ENCODE assay signal across 1 mouse cellular context in the genomic region with DNA sequence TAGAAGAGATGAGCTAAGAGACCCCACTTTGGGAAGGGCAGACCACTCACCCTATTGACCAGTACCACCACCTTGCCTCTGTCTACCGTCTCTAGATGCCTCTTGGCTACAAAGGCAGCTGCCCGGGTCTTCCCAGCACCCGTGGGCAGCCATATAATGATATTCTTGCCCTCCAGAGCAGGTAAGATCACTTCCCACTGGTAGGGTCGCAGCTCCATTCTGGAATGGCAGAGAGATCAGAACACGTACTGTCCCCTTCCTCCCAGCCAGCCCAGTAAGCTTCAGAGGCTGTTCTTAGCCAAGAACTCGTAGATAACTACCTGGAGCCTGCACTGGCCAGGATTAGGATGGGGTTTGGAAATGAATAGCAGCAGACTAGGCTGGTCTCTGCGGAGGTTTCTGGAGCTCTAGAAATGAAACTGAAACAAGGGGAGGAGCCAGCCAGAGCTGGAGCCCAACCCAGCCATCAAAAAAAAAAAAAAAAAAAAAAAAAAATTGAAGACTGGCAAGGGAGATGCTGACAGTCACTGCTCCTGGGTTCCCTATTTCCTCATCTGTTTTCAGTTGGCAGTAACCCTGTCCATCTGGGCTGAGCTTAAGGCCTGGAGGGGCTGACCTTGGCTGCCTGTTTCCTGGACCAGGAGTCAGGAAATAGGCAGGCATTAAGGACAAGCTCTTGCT.
A peak's percentile ranks its signal among the peaks of the same experiment; 100 is the strongest.
TF ChIP-seq lines count a peak whose summit lies in the region.

A gene (minus strand): TSS at position 421 of the 681 bp plus-strand sequence.

TF ChIP-seq in MEL, 35 proteins besides CTCF, POLR2A, EP300 and RAD21 (continued from another document):
- TF ChIP-seq USF2 (IDR thresholded peaks at IDR 0.05; ENCODE audit: borderline replicate concordance in 1 of 2, insufficient read depth in 1 of 2, low read depth in 1 of 2, low read length in 2 of 2) (no peak), E2F4 (IDR thresholded peaks at IDR 0.05; ENCODE audit: borderline replicate concordance, low read depth, low read length) (no peak), KAT2A (conservative IDR thresholded peaks at IDR 0.05; ENCODE audit: low read depth, low read length) (no peak), ZMIZ1 (IDR thresholded peaks at IDR 0.05; ENCODE audit: low read depth, low read length) (0 out of 2 replicates have a peak, but pooled peaks have one; percentile 24), MAX (IDR thresholded peaks at IDR 0.05; ENCODE audit: low read length) (no peak), RCOR1 (IDR thresholded peaks at IDR 0.05; ENCODE audit: low read depth, low read length) (no peak), JUND (IDR thresholded peaks at IDR 0.05; ENCODE audit: low read depth, low read length) (no peak), ZKSCAN1 (IDR thresholded peaks at IDR 0.05; ENCODE audit: low read depth, low read length) (peak; percentile 76; the same call in 1 of the 2 replicates), GABPA (IDR thresholded peaks at IDR 0.05; ENCODE audit: low read depth, low read length) (no peak), POLR2AphosphoS5 (IDR thresholded peaks at IDR 0.05; ENCODE audit: borderline replicate concordance, low read depth, low read length) (no peak), UBTF (IDR thresholded peaks at IDR 0.05; ENCODE audit: borderline replicate concordance, insufficient read depth, low read depth, low read length) (no peak), USF1 (IDR thresholded peaks at IDR 0.05; ENCODE audit: low read depth, low read length) (no peak)
